ENCODE assay signal across 21 mouse cellular contexts in the genomic region with DNA sequence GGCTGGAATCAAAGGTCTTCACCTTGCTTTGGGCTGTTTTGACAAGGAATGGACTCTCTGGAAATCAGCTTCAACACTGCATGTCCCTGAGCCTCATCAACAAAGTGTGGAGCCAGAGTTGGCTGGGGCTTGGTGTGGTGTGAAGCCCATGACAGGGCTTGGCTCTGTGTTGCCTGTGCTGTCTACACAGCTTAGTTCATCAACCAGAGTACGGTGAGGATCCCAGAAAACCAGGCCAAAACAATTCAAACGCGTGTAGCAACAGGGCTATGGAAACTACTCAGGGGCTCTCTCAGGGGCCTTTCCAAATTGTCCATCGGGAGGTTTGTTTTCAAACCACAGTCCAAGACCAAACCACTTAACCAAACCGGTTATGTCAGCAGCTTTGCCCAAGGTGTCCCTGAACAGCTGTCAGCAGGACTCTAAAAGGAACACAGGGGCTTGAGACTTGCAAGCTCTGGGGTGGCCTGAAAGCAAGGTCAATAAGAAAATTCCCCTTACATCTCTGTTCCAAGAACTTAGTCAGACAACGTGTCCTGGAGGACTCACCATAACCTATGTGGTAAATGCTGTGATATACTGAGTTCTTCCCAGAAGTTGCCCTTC. TPM values are rescaled to one million over a fixed set of nuclear protein-coding genes. Genes with fewer than 3 reads are reported as not detected.
DNase-seq lines count a peak whose midpoint lies in the region; ATAC-seq and TF ChIP-seq lines count a peak whose summit lies in the region.
"Had no signal": no experiment of that assay in that cellular context is flagged by ENCODE, and none has a peak within 500 bp of the region (broad histone marks: within the 10 kb centered on the region; RNA-seq: fewer than 3 reads in every experiment).

No protein-coding gene starts in this region.

- H3K27ac ChIP-seq in forebrain, postnatal 0 days (ENCODE audit: low read depth, low read length) = no peak overlapping the region
- no peak overlapping the region for H3K27ac ChIP-seq in forebrain, embryonic 12.5 days
- peak overlapping the region; percentile 83 for H3K27ac ChIP-seq in heart, embryonic 13.5 days (replicated peaks)
- no peak overlapping the region for H3K27ac ChIP-seq in liver, embryonic 12.5 days
- H3K27ac ChIP-seq in hindbrain, embryonic 11.5 days (ENCODE audit: low read depth, low read length) = no peak overlapping the region
- H3K27ac ChIP-seq: embryonic facial prominence, embryonic 12.5 days; hindbrain, postnatal 0 days had no signal

- H3K4me2 ChIP-seq in forebrain, postnatal 0 days (ENCODE audit: low read depth) = no peak overlapping the region
- H3K4me2 ChIP-seq in forebrain, embryonic 12.5 days = no peak overlapping the region
- no peak overlapping the region for H3K4me2 ChIP-seq in heart, embryonic 13.5 days
- H3K4me2 ChIP-seq in liver, embryonic 12.5 days = no peak overlapping the region
- no peak overlapping the region for H3K4me2 ChIP-seq in hindbrain, embryonic 11.5 days (replicated peaks; ENCODE audit: low read depth, low read length)
- H3K4me2 ChIP-seq: embryonic facial prominence, embryonic 12.5 days had no signal

- H3K9ac ChIP-seq in forebrain, postnatal 0 days = no peak overlapping the region
- no peak overlapping the region for H3K9ac ChIP-seq in forebrain, embryonic 12.5 days
- no peak overlapping the region for H3K9ac ChIP-seq in heart, embryonic 13.5 days
- no peak overlapping the region for H3K9ac ChIP-seq in liver, embryonic 12.5 days
- no peak overlapping the region for H3K9ac ChIP-seq in hindbrain, embryonic 11.5 days (ENCODE audit: low read depth, low read length)
- H3K9ac ChIP-seq: embryonic facial prominence, embryonic 12.5 days had no signal

- DNase-seq in forebrain, postnatal 0 days = no peak
- peak; percentile 55 for DNase-seq in heart, postnatal 4 days
- DNase-seq in lung, postnatal 36 days = peak; percentile 61
- DNase-seq in hindbrain, embryonic 11.5 days (ENCODE audit: low spot score) = no peak
- no peak for DNase-seq in ovary, adult 18-20 months (ENCODE audit: low spot score)
- DNase-seq: adrenal gland, adult 2 months; cerebellum, adult 11-12 months; cerebellum, postnatal 25 days; kidney, adult 18-20 months; kidney, postnatal 36 days; midbrain, embryonic 14.5 days; spleen, adult 18-20 months; thymus, adult 18-20 months had no signal

- H3K4me1 ChIP-seq in forebrain, postnatal 0 days (ENCODE audit: insufficient read depth) = no peaks in the 10 kb centered on the region
- no peaks in the 10 kb centered on the region for H3K4me1 ChIP-seq in forebrain, embryonic 12.5 days
- peaks cover 48% of the 10 kb centered on the region for H3K4me1 ChIP-seq in heart, embryonic 13.5 days
- no peaks in the 10 kb centered on the region for H3K4me1 ChIP-seq in liver, embryonic 12.5 days
- no peaks in the 10 kb centered on the region for H3K4me1 ChIP-seq in hindbrain, embryonic 11.5 days (replicated peaks; ENCODE audit: control insufficient read depth, insufficient read depth, low read length)

- H3K4me3 ChIP-seq in forebrain, postnatal 0 days (ENCODE audit: low read depth, low read length) = no peak overlapping the region
- H3K4me3 ChIP-seq in forebrain, embryonic 12.5 days (replicated peaks) = no peak overlapping the region
- H3K4me3 ChIP-seq in heart, embryonic 13.5 days = no peak overlapping the region
- no peak overlapping the region for H3K4me3 ChIP-seq in liver, embryonic 12.5 days
- H3K4me3 ChIP-seq in hindbrain, embryonic 11.5 days (ENCODE audit: low read depth, low read length) = no peak overlapping the region
- H3K4me3 ChIP-seq: embryonic facial prominence, embryonic 12.5 days had no signal

- peak; percentile 42; the same call in 1 of the 2 replicates for ATAC-seq in forebrain, postnatal 0 days
- no peak for ATAC-seq in forebrain, embryonic 12.5 days (ENCODE audit: low FRiP score)
- no peak; the same call in 1 of the 2 replicates for ATAC-seq in heart, embryonic 13.5 days (ENCODE audit: extremely low read depth, insufficient number of reproducible peaks, low FRiP score, low TSS enrichment)
- ATAC-seq in liver, embryonic 12.5 days = no peak
- ATAC-seq in hindbrain, embryonic 11.5 days (ENCODE audit: low FRiP score) = no peak
- ATAC-seq: hindbrain, postnatal 0 days had no signal

- WGBS in forebrain, postnatal 0 days = 87% methylated on average over 6 of the region's 6 CpGs
- WGBS in forebrain, embryonic 12.5 days = 92% methylated on average over 6 of the region's 6 CpGs
- 32% methylated on average over 6 of the region's 6 CpGs for WGBS in heart, embryonic 13.5 days
- WGBS in liver, embryonic 12.5 days (ENCODE audit: insufficient replicate concordance) = 70% methylated on average over 6 of the region's 6 CpGs
- WGBS in hindbrain, embryonic 11.5 days = 86% methylated on average over 6 of the region's 6 CpGs

- H3K27me3 ChIP-seq in forebrain, postnatal 0 days (ENCODE audit: insufficient read depth, low read length) = no peaks in the 10 kb centered on the region
- no peaks in the 10 kb centered on the region for H3K27me3 ChIP-seq in forebrain, embryonic 12.5 days
- H3K27me3 ChIP-seq in heart, embryonic 13.5 days (replicated peaks) = no peaks in the 10 kb centered on the region
- no peaks in the 10 kb centered on the region for H3K27me3 ChIP-seq in liver, embryonic 12.5 days (replicated peaks)
- no peaks in the 10 kb centered on the region for H3K27me3 ChIP-seq in hindbrain, embryonic 11.5 days (ENCODE audit: control insufficient read depth, insufficient read depth, low read length)
- H3K27me3 ChIP-seq: embryonic facial prominence, embryonic 12.5 days had no signal

- H3K36me3 ChIP-seq in forebrain, postnatal 0 days (ENCODE audit: insufficient read depth) = no peaks in the 10 kb centered on the region
- H3K36me3 ChIP-seq in forebrain, embryonic 12.5 days (replicated peaks) = no peaks in the 10 kb centered on the region
- no peaks in the 10 kb centered on the region for H3K36me3 ChIP-seq in heart, embryonic 13.5 days
- H3K36me3 ChIP-seq in liver, embryonic 12.5 days = no peaks in the 10 kb centered on the region
- no peaks in the 10 kb centered on the region for H3K36me3 ChIP-seq in hindbrain, embryonic 11.5 days (ENCODE audit: control insufficient read depth, insufficient read depth, low read length)
- H3K36me3 ChIP-seq: embryonic facial prominence, embryonic 12.5 days had no signal

- H3K9me3 ChIP-seq in forebrain, postnatal 0 days (ENCODE audit: low read length) = no peaks in the 10 kb centered on the region; the same call in 1 of the 2 replicates
- no peaks in the 10 kb centered on the region for H3K9me3 ChIP-seq in forebrain, embryonic 12.5 days
- H3K9me3 ChIP-seq in heart, embryonic 13.5 days = peaks cover 8% of the 10 kb centered on the region
- H3K9me3 ChIP-seq in liver, embryonic 12.5 days (replicated peaks) = no peaks in the 10 kb centered on the region
- H3K9me3 ChIP-seq in hindbrain, embryonic 11.5 days (ENCODE audit: control insufficient read depth, low read length) = no peaks in the 10 kb centered on the region
- H3K9me3 ChIP-seq: embryonic facial prominence, embryonic 12.5 days had no signal

- TF ChIP-seq CTCF in forebrain, postnatal 0 days (IDR thresholded peaks at IDR 0.05; ENCODE audit: low read depth) = no peak

RNA-seq across cellular contexts. Expression of a gene that starts 47.5 kb away (rescaled TPM):
- 0.08 and 0.29 TPM in 2 replicates for total RNA-seq in forebrain, postnatal 0 days (2014; rRNA removed)
- polyA plus RNA-seq in forebrain, postnatal 0 days (2015; fragmentation: Nextera tagmentation; extraction: Ambion mirVana) = 0.08 TPM in 1 of 2 replicates, not detected in the other
- polyA plus RNA-seq in forebrain, embryonic 12.5 days (2016; fragmentation: Nextera tagmentation; extraction: Ambion mirVana) = 0.10 TPM in 1 of 2 replicates, not detected in the other
- 394 and 473 TPM in 2 replicates for polyA plus RNA-seq in heart, embryonic 13.5 days (2015; fragmentation: Nextera tagmentation; extraction: Ambion mirVana)
- 1,000 to 10,000 TPM; 1,138 to 1,271 TPM for total RNA-seq in heart, postnatal 4 days (2021)
- polyA plus RNA-seq in liver, embryonic 12.5 days (2016; fragmentation: Nextera tagmentation; extraction: Ambion mirVana) = 0.42 and 0.55 TPM in 2 replicates
- 0.11 TPM in 1 of 2 replicates, not detected in the other for polyA plus RNA-seq in hindbrain, embryonic 11.5 days (2014; fragmentation: Nextera tagmentation; extraction: Ambion mirVana)
- total RNA-seq: adrenal gland, adult 2 months; layer of hippocampus, postnatal 14 days; left cerebral cortex, postnatal 25 days; MEL had no signal
- polyA plus RNA-seq: adrenal gland, adult 2 months; hindbrain, postnatal 0 days had no signal

Comparison
In these comparisons a context has a peak if more than half of its experiments do, and no peak if none do; other contexts are left out.
1. DNase-seq: peak in heart, postnatal 4 days (single experiment) and lung, postnatal 36 days (single experiment); none in forebrain, postnatal 0 days (single experiment), hindbrain, embryonic 11.5 days (single experiment) and ovary, adult 18-20 months (single experiment).
2. RNA of a gene that starts 47.5 kb away (polyA plus RNA-seq): 394 to 473 TPM in heart, embryonic 13.5 days; 0.42 to 0.55 TPM in liver, embryonic 12.5 days, 0.08 TPM in forebrain, postnatal 0 days, 0.10 TPM in forebrain, embryonic 12.5 days and 0.11 TPM in hindbrain, embryonic 11.5 days; every median in the first group is over 100 times any median in the second.